Mouse (Mus musculus): ENCODE data around the gene Defb23. TPM values are rescaled to one million over a fixed set of nuclear protein-coding genes. Genes with fewer than 3 reads are reported as not detected.
"Not testable (repeated sequence)": the region's sequence is repeated elsewhere in the genome, so short reads cannot be mapped to it uniquely, and the experiment has no call there.

Defb23 gene
- total RNA-seq, 2 experiments from 2014 or later, result not detected

- DNase-seq, result peak; percentile 79 to 91
These were observed 27.2 kb downstream of the Defb23 start for GRCm38 (mm10) chr2:152436983-152437860.

- peak; percentile 38 to 64 for DNase-seq
These were observed 28.0 kb downstream of the Defb23 start for GRCm38 (mm10) chr2:152436405-152436901.

- DNase-seq, result not testable (repeated sequence)
These were observed 35.9 kb downstream of the Defb23 start for GRCm38 (mm10) chr2:152428481-152428880.

- DNase-seq, result no peak
These were observed 36.9 kb downstream of the Defb23 start for GRCm38 (mm10) chr2:152427493-152427892.

GRCm38 (mm10) chr2:152415786-152416185, 48.6 kb downstream of the Defb23 start:
- no peak for DNase-seq

- DNase-seq, result no peak
These were observed 49.1 kb downstream of the Defb23 start, which contains the start of gene 6820408C15Rik for GRCm38 (mm10) chr2:152415287-152415686. Gene 6820408C15Rik (plus strand): TSS chr2:152415587.

GRCm38 (mm10) chr2:152414591-152415165, 49.7 kb downstream of the Defb23 start, which contains the start of gene Zcchc3:
Gene Zcchc3 (minus strand): TSS chr2:152415027.
- peak; percentile 90 for DNase-seq

DNA sequence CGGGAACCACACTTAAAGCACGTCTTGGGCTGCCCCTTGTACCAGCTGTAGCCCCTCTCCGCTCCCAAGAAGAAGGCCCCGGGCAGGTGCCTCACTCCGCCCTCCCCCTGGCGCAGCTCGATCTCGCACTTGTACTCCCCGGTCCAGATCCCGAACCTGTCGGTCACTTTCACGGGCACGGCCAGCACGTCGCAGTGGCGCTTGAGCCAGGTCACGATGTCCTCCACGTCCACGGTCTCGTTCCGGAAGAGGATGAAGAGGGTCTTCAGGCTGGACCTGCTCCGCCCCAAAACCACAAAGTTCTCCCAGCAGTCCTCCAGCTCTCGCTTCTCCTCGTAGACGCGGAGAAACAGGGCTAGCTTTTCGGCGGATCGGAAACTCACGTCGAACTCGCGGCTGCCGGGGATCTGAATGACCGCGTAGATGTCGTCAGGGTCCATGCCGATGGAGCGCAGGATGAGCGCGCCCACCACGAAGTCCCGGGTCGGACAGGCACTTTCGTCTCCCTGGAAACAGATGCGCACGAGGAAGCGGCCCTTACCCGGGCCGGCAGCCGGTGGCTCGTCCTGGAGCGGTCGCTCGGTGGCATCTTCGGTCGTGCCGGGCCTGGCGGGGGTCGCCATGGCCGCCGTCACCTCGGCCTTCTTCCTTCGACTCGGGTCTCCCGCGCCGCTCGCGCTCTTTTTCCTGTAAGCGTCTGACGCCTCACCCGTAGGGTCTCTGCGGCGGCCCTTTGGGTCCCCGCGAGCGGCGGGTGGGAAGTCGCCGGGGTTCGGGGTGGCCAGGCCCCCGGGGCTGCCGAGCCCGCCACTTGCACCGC, 50.4 kb downstream of the Defb23 start:
- DNase-seq, result peak; percentile 29 to 53

DNA sequence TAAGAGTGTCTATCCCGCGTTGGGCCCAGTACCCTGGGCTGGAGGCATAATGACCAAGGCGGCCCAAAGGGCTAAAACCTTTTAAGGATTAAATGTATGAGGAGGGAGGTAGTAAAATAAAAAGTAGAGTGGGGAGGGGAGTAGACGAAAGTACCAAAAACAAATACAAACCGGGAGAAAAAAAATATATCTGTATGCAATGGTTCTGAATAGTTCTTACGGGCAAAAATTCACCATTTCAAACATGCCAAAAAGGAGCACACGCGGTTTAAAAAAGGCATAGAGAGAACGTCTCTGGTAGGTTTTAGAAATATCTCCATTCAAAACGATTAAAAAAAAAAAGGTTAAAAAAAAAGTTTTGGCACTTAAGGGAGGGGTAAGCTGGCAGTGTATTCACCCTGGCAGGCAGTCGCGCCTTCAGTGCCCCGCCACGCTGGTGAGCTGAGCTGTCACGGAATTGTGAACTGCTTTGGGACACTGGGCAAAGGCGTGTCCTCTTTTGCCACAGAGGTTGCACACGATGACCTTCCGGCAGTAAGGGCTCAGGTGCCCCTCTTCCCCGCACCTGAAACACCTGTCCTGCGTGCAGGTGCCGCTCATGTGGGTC, 51.2 kb downstream of the Defb23 start:
- no peak for DNase-seq

- no peak for DNase-seq
These were observed 51.8 kb downstream of the Defb23 start for GRCm38 (mm10) chr2:152412526-152413157.

DNA sequence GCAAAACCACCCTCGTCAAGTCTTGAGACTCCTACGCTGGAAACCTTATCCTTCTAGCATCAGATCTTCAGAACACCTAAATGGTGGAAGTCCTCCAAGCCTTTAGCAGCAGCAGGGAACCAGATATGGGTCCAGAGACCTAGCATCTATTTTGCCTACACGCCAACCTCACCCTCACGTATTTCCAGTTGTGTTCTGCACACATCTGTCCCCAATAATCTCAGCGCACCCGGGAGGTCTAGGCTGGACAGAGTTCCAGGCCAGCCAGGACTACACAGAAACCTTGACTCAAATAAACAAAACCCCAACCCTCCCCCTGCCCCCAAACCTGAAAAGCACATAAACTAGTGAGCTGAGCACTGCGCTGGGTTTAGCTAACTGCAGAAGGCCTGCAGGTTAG, 52.9 kb downstream of the Defb23 start:
- DNase-seq, result no peak

GRCm38 (mm10) chr2:152410971-152411371, 53.4 kb downstream of the Defb23 start:
- DNase-seq, result peak; percentile 87 to 88

DNA sequence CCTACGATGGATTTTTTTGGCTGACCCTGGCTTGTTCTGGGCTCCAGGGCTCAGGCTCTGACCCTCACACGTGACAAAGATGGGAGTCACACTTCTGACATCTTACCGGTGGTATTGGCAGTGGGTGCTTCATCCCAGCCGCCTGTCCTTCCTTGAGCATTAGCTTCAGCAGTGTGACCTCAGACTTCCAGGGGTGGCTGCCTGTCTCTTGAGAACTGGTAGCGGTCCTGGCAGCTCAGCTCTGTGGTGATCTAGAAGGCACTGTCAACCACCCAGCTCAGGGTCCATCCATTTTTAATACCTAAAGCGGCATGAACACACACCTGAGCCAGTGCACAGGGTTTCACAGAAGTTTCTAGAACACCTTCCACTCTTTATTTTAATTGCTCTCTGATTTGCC, 54.6 kb downstream of the Defb23 start:
- no peak for DNase-seq

Other genes with a start within 250 kb of the Defb23 start
- 10 to 100 TPM; 96.8 to 97.5 TPM for gene Csnk2a1, start 237.8 kb downstream of the Defb23 start, total RNA-seq (2021)
- 10 to 100 TPM; 40.2 to 48.8 TPM for gene Tbc1d20, start 170.8 kb downstream of the Defb23 start, total RNA-seq (2021)
- gene Rbck1, start 132.0 kb downstream of the Defb23 start, total RNA-seq (2021), result 10 to 100 TPM; 45.8 to 46.9 TPM
- gene Trib3, start 120.6 kb downstream of the Defb23 start, total RNA-seq (2021), result 1 to 10 TPM; 2.8 to 3.8 TPM
- gene Nrsn2, start 88.0 kb downstream of the Defb23 start, total RNA-seq (2021), result not detected
- 1 to 10 TPM; 5.7 to 5.8 TPM for gene Sox12, start 66.6 kb downstream of the Defb23 start, total RNA-seq (2021)
- 1 to 10 TPM; 5.0 to 5.8 TPM for gene Zcchc3, start 49.6 kb downstream of the Defb23 start, total RNA-seq (2021)
- gene 6820408C15Rik, start 49.0 kb downstream of the Defb23 start, total RNA-seq (2021), result 1 to 10 TPM; 1.6 to 2.4 TPM
- not detected for gene Defb20, start 12.4 kb upstream of the Defb23 start, total RNA-seq (2021)
- not detected for gene Defb22, start 25.5 kb upstream of the Defb23 start, total RNA-seq (2021)
- gene Defb26, start 47.1 kb upstream of the Defb23 start, total RNA-seq (2021), result not detected
- gene Defb28, start 53.6 kb upstream of the Defb23 start, total RNA-seq (2021), result not detected
- not detected for gene Defb29, start 75.5 kb upstream of the Defb23 start, total RNA-seq (2021)
- not detected for gene Gm17416, start 104.7 kb upstream of the Defb23 start, total RNA-seq (2021)
- not detected for gene Defb21, start 108.1 kb upstream of the Defb23 start, total RNA-seq (2021)
- gene Defb19, start 115.7 kb upstream of the Defb23 start, total RNA-seq (2021), result not detected
- gene Defb45, start 134.8 kb upstream of the Defb23 start, total RNA-seq (2021), result not detected
- gene Defb36, start 139.7 kb upstream of the Defb23 start, total RNA-seq (2021), result not detected
- gene Defb25, start 158.4 kb upstream of the Defb23 start, total RNA-seq (2021), result not detected
- 1 to 10 TPM; 3.3 to 4.7 TPM for gene Rem1, start 162.3 kb upstream of the Defb23 start, total RNA-seq (2021)
- 10 to 100 TPM; 32.7 to 39.6 TPM for gene H13, start 204.8 kb upstream of the Defb23 start, total RNA-seq (2021)
- gene Mcts2, start 222.4 kb upstream of the Defb23 start, total RNA-seq (2021), result 10 to 100 TPM; 15.8 to 16.4 TPM

Data from heart, adult 18-20 months (tissue).